Mouse (Mus musculus) MEL (cell line): ENCODE data around the gene Sh3yl1.

Experiments
- CTCF ChIP-seq, 3 experiments: IDR thresholded peaks in 2 of 3; conservative IDR thresholded peaks in 1 of 3; 2 replicates each; pipeline ENCODE4 v1.5.1; 2011 to 2012; ENCODE audit warnings: low read length in 3 of 3, low read depth in 2 of 3, mild to moderate bottlenecking in 2 of 3, improper control_type of control experiment in 1 of 3, inconsistent platforms in 1 of 3, mixed read lengths in 1 of 3, moderate library complexity in 1 of 3; ENCODE audit not compliant: control insufficient read depth in 1 of 3, insufficient read depth in 1 of 3, poor library complexity in 1 of 3, severe bottlenecking in 1 of 3
- KAT2A ChIP-seq: conservative IDR thresholded peaks from 2 replicates; pipeline ENCODE4 v1.6.1; 2012; ENCODE audit warnings: low read depth, low read length, improper control_type of control experiment, inconsistent platforms
- UBTF ChIP-seq: IDR thresholded peaks from 2 replicates; pipeline ENCODE4 v1.6.1; 2012; ENCODE audit warnings: low read depth, mild to moderate bottlenecking, inconsistent platforms, low read length, improper control_type of control experiment, moderate library complexity, borderline replicate concordance; ENCODE audit not compliant: insufficient read depth

GRCm38 (mm10) chr12:30883592-30883985 lies 27.9 kb upstream of the Sh3yl1 start:
- TF ChIP-seq CTCF (IDR thresholded peaks at IDR 0.05 in 2 of 3, conservative IDR thresholded peaks at IDR 0.05 in 1 of 3; ENCODE audit: control insufficient read depth in 1 of 3, insufficient read depth in 1 of 3, low read depth in 2 of 3, low read length in 3 of 3, poor library complexity in 1 of 3, severe bottlenecking in 1 of 3) (no peak), KAT2A (no peak), UBTF (no peak)
